Mouse (Mus musculus) urinary bladder, postnatal 25 days (tissue): ENCODE data around the gene Gm10800.
"Not testable (repeated sequence)": the region's sequence is repeated elsewhere in the genome, so short reads cannot be mapped to it uniquely, and the experiment has no call there.

Experiments
- DNase-seq: peaks from one replicate; pipeline ENCODE4 v3.0.0; 2022; ENCODE audit warnings: low spot score

The Gm10800 gene

GRCm38 (mm10) chr2:98667201-98667600 lies at the start of gene Gm10800:
Gene Gm10800, minus strand, starts transcription at chr2:98667301.
- DNase-seq = not testable (repeated sequence)

GRCm38 (mm10) chr2:98697533-98697932 lies 30.4 kb upstream of the Gm10800 start:
- no peak for DNase-seq

- not testable (repeated sequence) for DNase-seq
Observed at GRCm38 (mm10) chr2:98661937-98662336, 5.2 kb downstream of the Gm10800 start, which contains the start of gene Gm10801. Gene Gm10801, plus strand, starts transcription at chr2:98662237.
